Mouse (Mus musculus): ENCODE results near the gene Alox8.

The Alox8 gene

GRCm38 (mm10) chr11:69197743-69198142 is at the start of gene Alox8:
Gene Alox8, minus strand, starts transcription at chr11:69197843.
- no peak for DNase-seq (ENCODE audit: inconsistent ontology term)

- DNase-seq (ENCODE audit: inconsistent ontology term), result peak; percentile 36
Observed at GRCm38 (mm10) chr11:69245643-69246042, 48.0 kb upstream of the Alox8 start.

- DNase-seq (ENCODE audit: inconsistent ontology term), result peak; percentile 54
Observed at GRCm38 (mm10) chr11:69244911-69245310, 47.3 kb upstream of the Alox8 start.

- DNase-seq (ENCODE audit: inconsistent ontology term), result no peak
Observed at GRCm38 (mm10) chr11:69236926-69237260, 39.2 kb upstream of the Alox8 start, which contains the start of gene Gucy2e. Gene Gucy2e, minus strand, starts transcription at chr11:69237036.

GRCm38 (mm10) chr11:69236061-69236925 is 38.6 kb upstream of the Alox8 start:
- DNase-seq (ENCODE audit: inconsistent ontology term), result no peak

GRCm38 (mm10) chr11:69235285-69236060 is 37.8 kb upstream of the Alox8 start:
- DNase-seq (ENCODE audit: inconsistent ontology term), result peak; percentile 93

- no peak for DNase-seq (ENCODE audit: inconsistent ontology term)
Observed at GRCm38 (mm10) chr11:69233141-69233540, 35.5 kb upstream of the Alox8 start.

GRCm38 (mm10) chr11:69230420-69230819 is 32.8 kb upstream of the Alox8 start:
- no peak for DNase-seq (ENCODE audit: inconsistent ontology term)

GRCm38 (mm10) chr11:69225715-69226114 is 28.1 kb upstream of the Alox8 start:
- no peak for DNase-seq (ENCODE audit: inconsistent ontology term)

GRCm38 (mm10) chr11:69223101-69223500 is 25.5 kb upstream of the Alox8 start:
- no peak for DNase-seq (ENCODE audit: inconsistent ontology term)

GRCm38 (mm10) chr11:69221070-69221469 is 23.4 kb upstream of the Alox8 start:
- DNase-seq (ENCODE audit: inconsistent ontology term), result no peak

- no peak for DNase-seq (ENCODE audit: inconsistent ontology term)
Observed at GRCm38 (mm10) chr11:69218661-69219060, 21.0 kb upstream of the Alox8 start.

GRCm38 (mm10) chr11:69217411-69217810 is 19.8 kb upstream of the Alox8 start:
- DNase-seq (ENCODE audit: inconsistent ontology term), result no peak

GRCm38 (mm10) chr11:69211431-69211830 is 13.8 kb upstream of the Alox8 start:
- no peak for DNase-seq (ENCODE audit: inconsistent ontology term)

- peak; percentile 14 for DNase-seq (ENCODE audit: inconsistent ontology term)
Observed at GRCm38 (mm10) chr11:69202469-69203230, 5.0 kb upstream of the Alox8 start.

GRCm38 (mm10) chr11:69200231-69200630 is 2.6 kb upstream of the Alox8 start:
- DNase-seq (ENCODE audit: inconsistent ontology term), result no peak

- no peak for DNase-seq (ENCODE audit: inconsistent ontology term)
Observed at GRCm38 (mm10) chr11:69199251-69199650, 1.6 kb upstream of the Alox8 start.

- no peak for DNase-seq (ENCODE audit: inconsistent ontology term)
Observed at GRCm38 (mm10) chr11:69197194-69197593, 449 bp downstream of the Alox8 start.

GRCm38 (mm10) chr11:69196766-69197165 is 877 bp downstream of the Alox8 start:
- no peak for DNase-seq (ENCODE audit: inconsistent ontology term)

GRCm38 (mm10) chr11:69192840-69193239 is 4.8 kb downstream of the Alox8 start:
- peak; percentile 21 for DNase-seq (ENCODE audit: inconsistent ontology term)

- DNase-seq (ENCODE audit: inconsistent ontology term), result no peak
Observed at GRCm38 (mm10) chr11:69185936-69186335, 11.7 kb downstream of the Alox8 start.

- no peak for DNase-seq (ENCODE audit: inconsistent ontology term)
Observed at GRCm38 (mm10) chr11:69185031-69185430, 12.6 kb downstream of the Alox8 start.
